Mouse (Mus musculus): ENCODE results near the gene Nav1. TPM values are rescaled to one million over a fixed set of nuclear protein-coding genes. Genes with fewer than 3 reads are reported as not detected.

Gene Nav1
- polyA plus RNA-seq, 1 experiment = 33.7 TPM

GRCm38 (mm10) chr1:135531081-135531480 lies 76.0 kb downstream of the Nav1 start:
- TF ChIP-seq POLR2A (IDR thresholded peaks at IDR 0.05; ENCODE audit: insufficient read length, low read depth) (no peak), MYOD1 (IDR thresholded peaks at IDR 0.05; ENCODE audit: control insufficient read depth in 1 of 3, insufficient read length in 2 of 3, low read depth in 2 of 3) (peak; percentile 20 to 82 (median 73)), E2F4 (IDR thresholded peaks at IDR 0.05; ENCODE audit: insufficient read depth) (no peak), TCF12 (IDR thresholded peaks at IDR 0.05; ENCODE audit: insufficient read depth, poor library complexity, severe bottlenecking) (peak; percentile 1), MYOG (IDR thresholded peaks at IDR 0.05; ENCODE audit: control insufficient read depth in 1 of 3, insufficient read depth in 1 of 3, insufficient read length in 2 of 3, low read depth in 2 of 3) (peak; percentile 79 to 95 (median 85)), REST (IDR thresholded peaks at IDR 0.05; ENCODE audit: insufficient read depth, insufficient read length) (no peak), SRF (IDR thresholded peaks at IDR 0.05; ENCODE audit: control insufficient read depth, insufficient read length, low read depth) (no peak)
- H3ac ChIP-seq (ENCODE audit: control insufficient read depth, insufficient read length) = no peak overlapping the region
- H3K4me2 ChIP-seq (ENCODE audit: low read depth) = no peak overlapping the region
- no peaks in the 10 kb centered on the region for H3K27me3 ChIP-seq (ENCODE audit: control insufficient read depth, insufficient read depth, insufficient read length)
- no peak overlapping the region for H3K4me3 ChIP-seq
- peaks cover 14% of the 10 kb centered on the region for H3K79me2 ChIP-seq (ENCODE audit: control insufficient read depth, insufficient read depth)
- peaks cover 4% of the 10 kb centered on the region for H3K36me3 ChIP-seq (ENCODE audit: control insufficient read depth, insufficient read depth)

- Histone ChIP-seq H3K36me3 (ENCODE audit: control insufficient read depth, insufficient read depth) (peaks cover 4% of the 10 kb centered on the region), H3ac (ENCODE audit: control insufficient read depth, insufficient read length) (no peak overlapping the region), H3K27me3 (ENCODE audit: control insufficient read depth, insufficient read depth, insufficient read length) (no peaks in the 10 kb centered on the region), H3K4me3 (no peak overlapping the region), H3K79me2 (ENCODE audit: control insufficient read depth, insufficient read depth) (peaks cover 21% of the 10 kb centered on the region), H3K4me2 (ENCODE audit: low read depth) (no peak overlapping the region)
- no peak for TF ChIP-seq CEBPB (IDR thresholded peaks at IDR 0.05; ENCODE audit: insufficient read depth, poor library complexity, severe bottlenecking)
- TF ChIP-seq MYOG (IDR thresholded peaks at IDR 0.05; ENCODE audit: control insufficient read depth in 1 of 3, insufficient read depth in 1 of 3, insufficient read length in 2 of 3, low read depth in 2 of 3) = no peak
- no peak for TF ChIP-seq POLR2A (IDR thresholded peaks at IDR 0.05; ENCODE audit: insufficient read length, low read depth)
- TF ChIP-seq USF1 (IDR thresholded peaks at IDR 0.05; ENCODE audit: low read depth) = no peak
- TF ChIP-seq TCF3 (IDR thresholded peaks at IDR 0.05; ENCODE audit: insufficient read length, low read depth) = no peak
- no peak for TF ChIP-seq E2F4 (IDR thresholded peaks at IDR 0.05; ENCODE audit: insufficient read depth)
- no peak for TF ChIP-seq POLR2AphosphoS2 (IDR thresholded peaks at IDR 0.05; ENCODE audit: insufficient read length, low read depth)
- no peak for TF ChIP-seq SRF (IDR thresholded peaks at IDR 0.05; ENCODE audit: control insufficient read depth, insufficient read length, low read depth)
- no peak for TF ChIP-seq REST (IDR thresholded peaks at IDR 0.05; ENCODE audit: insufficient read depth, insufficient read length)
- TF ChIP-seq MAX (IDR thresholded peaks at IDR 0.05; ENCODE audit: low read depth) = no peak
- TF ChIP-seq TCF12 (IDR thresholded peaks at IDR 0.05; ENCODE audit: insufficient read depth, poor library complexity, severe bottlenecking) = no peak
Observed at GRCm38 (mm10) chr1:135524518-135524860, 82.6 kb downstream of the Nav1 start.

DNA sequence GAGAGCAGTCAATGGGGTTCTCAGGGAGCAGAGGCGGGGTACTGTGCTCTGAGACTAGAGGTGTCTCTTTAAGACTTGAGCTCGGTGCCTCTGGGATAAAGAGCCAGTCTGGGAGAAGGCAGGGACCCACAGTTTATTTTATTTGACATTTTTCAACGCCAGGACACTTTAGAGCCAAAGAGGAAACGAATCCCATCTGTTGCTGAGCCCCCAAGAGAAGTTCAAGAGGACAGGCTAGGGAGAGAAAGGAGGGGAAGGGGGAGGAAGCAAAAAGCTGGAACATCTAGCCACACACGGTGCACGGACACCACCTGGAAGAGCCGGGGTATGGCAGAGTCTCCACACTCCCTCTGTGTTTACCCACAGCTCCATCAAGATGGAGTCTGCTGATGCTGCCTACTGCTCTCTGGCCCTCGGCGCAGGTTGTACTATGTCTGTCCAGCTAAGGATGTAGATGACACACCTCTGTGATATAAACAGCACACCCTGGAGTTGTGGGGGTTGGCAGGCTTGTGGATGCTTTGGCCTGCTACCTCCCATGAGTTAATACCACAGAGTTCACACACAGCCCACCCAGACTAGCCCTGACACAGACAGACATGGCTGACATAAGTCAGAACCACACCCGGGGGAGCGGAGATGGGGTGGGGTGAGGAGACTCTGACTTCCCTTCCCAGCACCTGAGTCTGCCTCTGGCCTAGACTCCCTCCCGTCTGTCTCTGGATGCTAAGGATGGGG lies 83.1 kb downstream of the Nav1 start:
- H3K27me3 ChIP-seq (ENCODE audit: control insufficient read depth, insufficient read depth, insufficient read length) = no peaks in the 10 kb centered on the region
- H3K79me2 ChIP-seq (ENCODE audit: control insufficient read depth, insufficient read depth) = peaks cover 21% of the 10 kb centered on the region
- H3K36me3 ChIP-seq (ENCODE audit: control insufficient read depth, insufficient read depth) = peaks cover 4% of the 10 kb centered on the region
- H3ac ChIP-seq (ENCODE audit: control insufficient read depth, insufficient read length) = no peak overlapping the region
- TF ChIP-seq MYOG (IDR thresholded peaks at IDR 0.05; ENCODE audit: control insufficient read depth in 1 of 3, insufficient read depth in 1 of 3, insufficient read length in 2 of 3, low read depth in 2 of 3) = peak in 1 of 3 experiments; percentile 49
- peak in 1 of 3 experiments; percentile 0 for TF ChIP-seq MYOD1 (IDR thresholded peaks at IDR 0.05; ENCODE audit: control insufficient read depth in 1 of 3, insufficient read length in 2 of 3, low read depth in 2 of 3)
- TF ChIP-seq TCF3 (IDR thresholded peaks at IDR 0.05; ENCODE audit: insufficient read length, low read depth) = no peak
- H3K4me2 ChIP-seq (ENCODE audit: low read depth) = no peak overlapping the region
- H3K4me3 ChIP-seq = no peak overlapping the region

DNA sequence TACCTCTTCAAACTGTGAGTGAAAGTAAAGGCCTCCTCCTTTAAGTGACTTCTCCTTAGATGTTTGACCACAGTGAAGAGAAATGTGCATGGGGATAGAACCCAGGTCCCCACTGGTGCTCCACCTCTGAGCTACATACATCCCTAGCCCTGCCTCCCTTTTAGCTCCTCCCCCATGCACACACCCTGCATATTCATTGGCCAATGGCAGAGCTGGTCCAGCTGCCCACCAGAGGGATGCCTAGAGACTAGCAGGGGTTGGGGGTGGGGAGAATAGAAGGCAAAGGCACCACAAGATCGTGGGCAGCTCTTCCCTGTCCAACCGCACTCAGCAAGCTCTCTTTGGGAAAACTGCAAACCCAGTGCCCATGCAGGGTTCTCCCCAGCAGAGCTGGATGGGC lies 83.8 kb downstream of the Nav1 start:
- H3K27me3 ChIP-seq (ENCODE audit: control insufficient read depth, insufficient read depth, insufficient read length) = no peaks in the 10 kb centered on the region
- no peak overlapping the region for H3K4me2 ChIP-seq (ENCODE audit: low read depth)
- peaks cover 21% of the 10 kb centered on the region for H3K79me2 ChIP-seq (ENCODE audit: control insufficient read depth, insufficient read depth)
- no peak for TF ChIP-seq REST (IDR thresholded peaks at IDR 0.05; ENCODE audit: insufficient read depth, insufficient read length)
- no peak for TF ChIP-seq TCF12 (IDR thresholded peaks at IDR 0.05; ENCODE audit: insufficient read depth, poor library complexity, severe bottlenecking)
- no peak for TF ChIP-seq USF1 (IDR thresholded peaks at IDR 0.05; ENCODE audit: low read depth)
- TF ChIP-seq MYOG (IDR thresholded peaks at IDR 0.05; ENCODE audit: control insufficient read depth in 1 of 3, insufficient read depth in 1 of 3, insufficient read length in 2 of 3, low read depth in 2 of 3) = no peak
- TF ChIP-seq E2F4 (IDR thresholded peaks at IDR 0.05; ENCODE audit: insufficient read depth) = no peak
- no peak for TF ChIP-seq POLR2AphosphoS2 (IDR thresholded peaks at IDR 0.05; ENCODE audit: insufficient read length, low read depth)
- TF ChIP-seq MAX (IDR thresholded peaks at IDR 0.05; ENCODE audit: low read depth) = no peak
- TF ChIP-seq POLR2A (IDR thresholded peaks at IDR 0.05; ENCODE audit: insufficient read length, low read depth) = no peak
- no peak for TF ChIP-seq CEBPB (IDR thresholded peaks at IDR 0.05; ENCODE audit: insufficient read depth, poor library complexity, severe bottlenecking)
- TF ChIP-seq TCF3 (IDR thresholded peaks at IDR 0.05; ENCODE audit: insufficient read length, low read depth) = no peak
- no peak for TF ChIP-seq SRF (IDR thresholded peaks at IDR 0.05; ENCODE audit: control insufficient read depth, insufficient read length, low read depth)
- TF ChIP-seq MYOD1 (IDR thresholded peaks at IDR 0.05; ENCODE audit: control insufficient read depth in 1 of 3, insufficient read length in 2 of 3, low read depth in 2 of 3) = no peak
- no peak overlapping the region for H3K4me3 ChIP-seq
- peaks cover 4% of the 10 kb centered on the region for H3K36me3 ChIP-seq (ENCODE audit: control insufficient read depth, insufficient read depth)
- no peak overlapping the region for H3ac ChIP-seq (ENCODE audit: control insufficient read depth, insufficient read length)
